Mouse (Mus musculus): Measurements from ENCODE around the gene Frat2.
"Not testable (repeated sequence)": the region's sequence is repeated elsewhere in the genome, so short reads cannot be mapped to it uniquely, and the experiment has no call there.

Gene Frat2

DNA sequence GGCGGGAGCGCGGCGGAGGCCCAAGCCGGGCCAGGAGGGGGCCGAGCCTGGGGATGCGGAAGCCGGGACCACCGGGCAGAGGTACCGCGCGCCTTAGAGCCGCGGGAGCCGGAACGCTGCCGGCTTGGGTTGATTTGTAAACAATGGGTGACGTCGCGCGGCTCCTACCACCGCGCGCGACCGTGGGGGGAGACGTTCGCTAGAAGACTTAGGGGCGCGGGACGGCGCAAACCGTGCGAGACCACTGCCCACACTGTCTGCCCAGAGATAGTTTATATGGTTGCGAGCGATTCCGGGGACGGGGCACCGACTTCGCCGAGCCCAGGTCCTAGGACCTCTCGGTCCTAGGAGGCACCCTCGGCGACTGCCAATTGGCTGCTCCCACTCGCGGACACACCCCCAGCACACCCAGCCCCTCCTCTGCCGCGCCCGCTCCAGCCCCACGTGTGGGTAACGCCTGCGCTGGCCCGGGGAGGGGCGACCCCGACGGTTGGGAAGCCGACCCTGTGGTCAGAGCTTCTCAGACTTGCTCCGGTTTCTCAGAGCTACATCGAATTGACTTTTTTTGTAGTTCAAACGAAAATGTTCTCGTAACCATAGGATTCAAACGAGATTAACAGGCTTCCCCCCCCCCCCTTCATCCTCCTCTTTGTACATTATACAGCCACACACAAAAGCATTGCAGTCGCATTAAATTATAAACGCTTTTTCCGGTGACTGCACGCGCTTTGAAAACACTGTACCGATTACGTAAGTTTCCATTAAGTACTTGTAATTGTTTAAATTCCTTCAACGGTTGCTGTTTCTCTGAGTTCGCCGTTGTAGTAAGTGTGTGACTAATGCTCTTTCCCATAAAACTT, at the start of gene Frat2:
TSS of gene Frat2 (minus strand) at position 141 of the 860 bp plus-strand sequence.
- peak; percentile 93 for DNase-seq (ENCODE audit: low spot score)

DNA sequence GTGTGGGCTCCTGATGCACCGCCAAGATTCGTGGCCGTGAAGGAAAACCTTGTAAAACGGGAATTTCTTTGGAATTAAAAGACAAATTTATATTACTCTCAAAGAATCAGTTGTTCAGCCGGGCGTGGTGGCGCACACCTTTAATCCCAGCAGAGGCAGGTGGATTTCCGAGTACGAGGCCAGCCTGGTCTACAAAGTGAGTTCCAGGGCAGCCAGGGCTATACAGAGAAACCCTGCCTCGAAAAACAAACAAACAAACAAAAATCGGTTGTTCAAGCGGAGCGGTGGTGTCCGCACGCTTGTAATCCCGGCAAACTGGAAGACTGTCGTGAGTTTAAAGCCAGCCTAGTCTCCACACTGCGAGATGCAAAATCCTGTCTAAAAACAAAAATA, 48.4 kb upstream of the Frat2 start:
- DNase-seq (ENCODE audit: low spot score): no peak

DNA sequence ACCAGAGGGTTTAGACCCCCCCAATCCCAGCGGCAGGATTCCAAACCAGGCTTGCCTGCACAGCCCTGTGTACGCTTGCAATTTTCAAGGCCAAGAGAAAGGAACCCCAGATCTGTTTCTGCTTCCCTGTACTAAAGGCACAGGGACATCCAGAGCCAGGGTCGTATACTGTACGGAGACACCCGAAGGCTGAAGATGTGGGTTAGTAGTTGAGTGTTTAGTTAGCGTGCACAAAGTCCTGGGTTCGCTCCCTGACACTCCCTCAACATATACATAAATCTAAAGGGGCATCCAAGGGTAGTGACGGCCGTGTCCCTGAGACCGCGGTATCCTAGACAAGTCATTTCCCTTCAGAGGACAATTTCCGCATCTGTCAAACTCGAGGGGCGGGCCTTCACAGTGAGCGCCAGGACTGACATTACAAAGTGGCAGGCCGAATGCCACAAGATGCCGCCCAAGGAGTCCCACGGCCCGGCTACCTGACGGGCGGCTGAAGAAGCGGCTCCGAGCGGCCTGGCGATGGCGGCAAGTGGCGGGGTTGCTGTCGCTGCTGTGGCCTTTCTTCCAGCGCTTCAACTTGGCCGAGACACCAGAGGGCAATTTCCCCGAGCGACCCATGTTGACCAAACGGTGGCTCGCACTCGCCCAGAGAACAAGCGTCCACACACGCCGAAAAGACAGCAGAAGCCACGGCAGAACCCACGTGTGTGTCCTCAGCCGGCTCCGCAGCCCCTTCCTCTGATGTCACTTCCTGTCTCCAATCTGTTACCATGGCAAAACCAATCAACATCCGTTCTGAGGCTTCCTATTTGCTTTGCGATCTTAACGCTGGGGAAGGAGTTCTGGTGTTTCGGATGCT, 47.8 kb upstream of the Frat2 start, which contains the start of gene Rrp12:
TSS of gene Rrp12 (minus strand) at position 714 of the 859 bp plus-strand sequence.
- DNase-seq (ENCODE audit: low spot score): peak; percentile 91

DNA sequence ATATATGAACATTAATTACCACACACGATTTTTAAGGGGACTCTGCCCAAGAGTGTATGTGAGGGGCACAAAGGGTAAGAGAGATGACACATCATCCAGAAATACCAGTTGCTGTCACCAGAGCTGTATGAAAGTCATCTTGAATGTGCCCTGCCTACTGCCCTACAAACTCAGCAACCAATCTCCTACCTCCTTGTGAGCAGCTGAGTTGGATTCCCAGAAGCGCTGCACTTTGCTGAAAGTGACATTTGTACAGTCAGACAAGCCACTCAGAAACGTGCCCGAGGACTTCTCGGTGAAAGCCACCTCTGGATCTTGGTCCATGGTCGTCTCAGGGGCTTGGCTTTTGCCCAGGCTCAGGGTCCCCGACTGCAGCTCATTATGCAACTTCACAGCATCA, 47.0 kb upstream of the Frat2 start:
- DNase-seq (ENCODE audit: low spot score): no peak

DNA sequence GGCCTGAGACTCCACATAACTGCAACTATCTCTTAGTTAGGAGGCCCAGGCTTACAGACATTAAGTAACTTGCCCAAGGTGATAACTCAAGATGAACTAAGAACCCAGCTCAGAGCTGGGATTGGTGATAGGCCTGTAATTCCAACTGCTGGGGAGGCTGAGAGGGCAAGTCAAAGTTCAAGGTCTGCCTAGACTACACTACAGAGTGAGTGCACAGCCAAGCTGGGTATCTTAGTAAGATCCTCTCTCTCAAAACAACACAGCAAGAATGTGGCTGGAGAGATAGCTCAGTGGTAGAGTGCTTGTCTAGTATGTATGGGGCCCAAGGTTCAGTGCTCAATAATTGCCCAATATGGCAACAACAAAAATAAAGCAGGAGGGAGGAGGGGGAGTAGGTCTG, 40.3 kb upstream of the Frat2 start:
- no peak for DNase-seq (ENCODE audit: low spot score)

DNA sequence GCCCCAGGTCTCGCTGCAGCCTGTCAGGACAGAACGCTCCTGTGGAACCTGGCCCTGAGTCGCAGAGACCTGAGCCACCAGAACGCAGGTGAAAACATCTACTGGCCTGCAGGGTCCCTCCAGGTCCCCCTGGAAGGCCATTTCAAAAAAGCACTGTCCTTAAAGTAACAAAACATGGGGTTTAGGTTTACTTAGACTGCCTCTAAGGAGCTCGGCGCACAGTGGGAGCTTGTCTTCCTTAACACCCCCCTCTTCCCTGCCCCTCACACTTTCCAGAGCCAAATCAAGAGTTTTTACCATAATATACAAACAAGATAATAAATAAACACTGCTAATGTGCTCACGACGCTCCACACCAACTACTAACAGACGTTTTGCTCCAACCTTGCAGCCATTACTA, 36.0 kb upstream of the Frat2 start:
- no peak for DNase-seq (ENCODE audit: low spot score)

DNA sequence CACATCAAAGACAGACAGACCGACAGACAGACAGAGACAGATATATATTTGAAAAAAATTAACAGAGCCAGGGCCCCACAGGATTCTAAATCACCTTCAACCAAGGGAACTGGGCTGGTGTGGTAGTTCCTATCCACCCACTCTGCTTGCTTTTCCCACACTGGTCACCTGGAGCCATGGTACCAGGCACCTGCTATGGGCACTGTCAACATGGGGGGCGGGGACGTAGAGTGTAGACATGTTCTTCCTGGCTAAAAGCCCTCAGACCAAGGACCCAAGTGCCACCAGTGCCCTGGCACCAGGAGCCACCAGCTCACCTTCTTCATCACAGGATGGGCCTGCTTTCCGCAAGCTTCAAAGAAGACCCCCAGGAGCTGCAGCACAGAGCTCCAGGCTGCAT, 33.9 kb upstream of the Frat2 start:
- no peak for DNase-seq (ENCODE audit: low spot score)

DNA sequence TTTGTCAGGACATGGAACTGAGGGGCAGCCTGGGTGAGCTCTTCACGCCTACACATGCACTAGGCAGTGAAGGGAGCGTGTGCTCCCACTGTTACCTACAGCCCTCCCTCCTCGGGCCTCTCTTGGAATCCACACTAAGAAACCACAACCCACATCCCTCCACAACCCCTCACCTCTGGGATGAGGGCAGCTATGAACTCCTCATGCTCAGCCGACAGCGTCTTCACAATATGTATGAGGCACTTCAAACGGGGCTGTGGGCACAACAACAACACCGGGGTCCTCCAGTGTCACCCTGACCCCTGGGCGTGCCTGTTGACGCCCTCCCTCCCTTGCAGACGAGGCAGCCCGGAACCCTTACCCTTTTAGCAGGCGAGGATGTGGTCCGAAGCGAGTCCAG, 26.4 kb upstream of the Frat2 start:
- DNase-seq (ENCODE audit: low spot score): peak; percentile 79

DNA sequence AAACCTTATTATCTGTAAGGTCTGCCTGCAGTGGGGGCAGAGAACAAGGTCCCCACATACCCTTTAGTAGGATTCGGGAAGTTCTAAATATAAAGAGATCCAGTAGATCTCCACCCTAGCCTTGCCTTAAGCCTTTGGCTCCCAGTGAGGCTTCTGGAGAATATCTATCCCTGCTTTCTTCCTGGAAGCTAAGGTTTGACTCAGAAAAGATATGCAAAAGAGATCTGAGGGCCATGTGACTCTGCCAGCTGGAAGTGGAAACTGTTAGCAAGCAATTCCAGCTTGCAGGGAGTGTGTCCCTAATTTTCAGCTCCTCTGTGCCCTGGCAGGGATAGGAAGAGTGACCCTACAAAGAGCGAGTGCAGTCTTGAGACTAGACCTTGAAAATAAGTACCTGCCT, 24.4 kb upstream of the Frat2 start:
- no peak for DNase-seq (ENCODE audit: low spot score)

DNA sequence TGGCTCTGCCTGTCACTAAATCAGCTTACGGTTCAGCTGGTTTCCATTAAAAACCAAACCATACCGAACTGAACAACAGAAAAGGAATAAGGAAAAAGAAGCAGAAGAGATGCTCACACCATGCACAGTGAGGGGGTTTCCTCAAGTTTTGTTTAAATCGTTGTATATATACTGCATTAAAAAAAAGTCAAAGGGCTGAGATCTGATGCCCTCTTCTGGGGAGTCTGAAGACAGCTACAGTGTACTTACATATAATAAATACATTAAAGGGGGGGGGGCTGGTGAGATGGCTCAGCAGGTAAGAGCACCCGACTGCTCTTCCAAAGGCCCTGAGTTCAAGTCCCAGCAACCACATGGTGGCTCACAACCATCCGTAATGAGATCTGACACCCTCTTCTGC, 22.0 kb upstream of the Frat2 start:
- not testable (repeated sequence) for DNase-seq (ENCODE audit: low spot score)

DNA sequence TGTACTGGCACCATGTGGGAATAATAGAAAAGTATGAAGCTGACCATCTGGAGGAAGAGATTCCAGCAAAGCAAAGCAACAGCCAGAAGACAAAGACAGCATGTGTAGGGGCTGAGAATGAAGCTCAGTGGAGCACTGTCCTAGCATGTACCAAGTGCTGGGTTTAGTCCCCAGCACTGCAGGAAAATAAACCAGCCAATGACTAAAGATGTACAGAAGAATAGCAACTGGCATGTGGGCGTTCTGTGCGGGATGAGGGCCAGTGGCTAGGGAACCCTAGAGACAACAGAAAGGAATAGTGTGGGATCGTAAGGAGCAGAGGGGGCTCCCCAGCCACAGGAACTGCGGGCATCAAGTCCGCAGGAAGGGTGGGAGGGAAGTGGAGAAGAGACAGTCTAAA, 21.4 kb upstream of the Frat2 start:
- no peak for DNase-seq (ENCODE audit: low spot score)

DNA sequence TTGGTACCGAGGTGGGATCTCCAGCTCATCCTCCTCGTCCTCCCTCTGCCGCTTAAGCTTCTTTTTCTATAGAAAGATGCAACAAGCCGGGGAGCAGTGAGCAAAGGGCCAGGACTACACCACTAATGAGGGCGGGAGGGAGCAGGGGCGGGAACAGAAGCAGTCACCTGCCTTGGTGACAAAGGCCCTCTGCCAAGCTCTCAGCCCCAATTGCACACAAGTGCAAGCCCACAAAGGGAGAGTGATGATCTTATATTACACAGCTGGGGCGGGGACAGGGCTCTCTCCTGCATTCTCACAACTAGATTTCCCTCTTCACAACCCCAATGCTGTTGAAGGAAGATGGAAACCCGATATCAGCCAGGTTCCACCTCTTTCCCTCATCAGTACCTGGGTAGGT, 18.8 kb upstream of the Frat2 start:
- DNase-seq (ENCODE audit: low spot score): no peak

DNA sequence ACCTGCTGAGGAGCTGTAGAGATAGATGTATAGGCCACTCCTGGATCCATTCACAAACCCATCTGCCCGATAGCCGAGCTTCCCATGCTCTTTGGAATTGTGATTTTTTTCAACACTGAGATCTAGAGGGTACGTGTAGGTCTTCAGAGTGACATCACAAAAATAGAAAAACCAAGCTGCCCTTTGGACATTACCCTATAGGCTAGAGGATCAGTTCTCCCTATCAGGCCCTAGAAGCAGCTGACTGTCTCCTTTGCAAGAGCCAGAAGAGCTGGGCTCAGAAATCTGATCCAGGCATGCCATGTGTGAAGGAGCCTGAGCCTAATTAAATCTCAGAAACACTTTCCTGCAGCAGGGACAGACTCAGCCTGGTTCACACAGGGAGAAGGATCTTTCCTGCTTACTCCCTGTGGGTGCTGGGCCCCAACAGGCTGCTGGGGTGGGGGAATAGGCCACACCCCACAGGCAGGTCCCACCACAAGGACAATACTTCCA, 9.9 kb upstream of the Frat2 start:
- DNase-seq (ENCODE audit: low spot score): no peak

DNA sequence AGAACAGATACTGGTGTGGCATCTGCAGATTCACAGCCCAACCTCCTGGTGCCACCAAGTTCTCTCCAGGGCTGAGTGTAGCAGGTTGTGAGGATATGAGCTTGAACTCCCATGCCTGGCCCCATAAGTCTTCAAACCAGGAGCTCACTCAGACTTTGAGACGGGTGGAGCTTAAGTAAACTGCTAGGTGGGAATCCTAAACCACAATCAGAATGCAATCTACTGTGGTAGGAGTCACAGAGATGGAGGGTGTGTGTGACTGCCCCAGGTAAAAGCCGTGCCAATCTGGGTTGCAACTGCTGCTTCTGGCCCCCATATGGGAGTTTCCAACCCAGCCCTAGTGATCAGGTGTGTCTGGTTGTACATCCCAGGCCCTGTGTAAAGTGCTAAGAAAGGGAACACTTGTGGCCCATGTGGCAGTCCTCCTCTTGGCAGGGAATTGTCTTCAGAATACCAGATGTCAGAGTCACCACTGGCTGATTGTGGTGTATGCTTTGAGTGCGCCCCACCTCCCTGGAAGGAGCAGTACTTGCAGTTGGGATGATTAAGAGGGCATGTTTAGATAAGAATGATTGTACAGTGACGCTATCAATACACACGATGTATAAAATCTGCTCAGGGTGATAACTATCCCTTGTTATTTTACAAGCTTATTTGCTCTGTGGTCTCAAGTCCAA, 9.3 kb upstream of the Frat2 start:
- no peak for DNase-seq (ENCODE audit: low spot score)

DNA sequence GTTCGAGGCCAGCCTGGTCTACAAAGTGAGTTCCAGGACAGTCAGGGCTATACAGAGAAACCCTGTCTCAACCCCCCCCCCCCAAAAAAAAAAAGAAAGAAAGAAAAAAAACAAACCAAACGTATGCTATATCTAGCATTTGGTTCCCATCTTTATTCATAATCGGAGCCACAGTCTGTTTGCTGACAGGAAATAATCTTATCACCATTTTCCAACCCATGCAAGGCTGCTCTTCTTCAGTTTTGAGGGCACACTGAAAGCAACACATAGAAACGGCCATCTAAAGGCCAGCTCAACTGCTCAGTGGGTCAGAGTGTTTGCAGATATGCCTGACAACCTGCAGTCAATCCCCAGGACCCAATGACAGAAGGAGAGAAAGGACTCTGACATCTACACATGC, 4.5 kb upstream of the Frat2 start:
- no peak for DNase-seq (ENCODE audit: low spot score)

DNA sequence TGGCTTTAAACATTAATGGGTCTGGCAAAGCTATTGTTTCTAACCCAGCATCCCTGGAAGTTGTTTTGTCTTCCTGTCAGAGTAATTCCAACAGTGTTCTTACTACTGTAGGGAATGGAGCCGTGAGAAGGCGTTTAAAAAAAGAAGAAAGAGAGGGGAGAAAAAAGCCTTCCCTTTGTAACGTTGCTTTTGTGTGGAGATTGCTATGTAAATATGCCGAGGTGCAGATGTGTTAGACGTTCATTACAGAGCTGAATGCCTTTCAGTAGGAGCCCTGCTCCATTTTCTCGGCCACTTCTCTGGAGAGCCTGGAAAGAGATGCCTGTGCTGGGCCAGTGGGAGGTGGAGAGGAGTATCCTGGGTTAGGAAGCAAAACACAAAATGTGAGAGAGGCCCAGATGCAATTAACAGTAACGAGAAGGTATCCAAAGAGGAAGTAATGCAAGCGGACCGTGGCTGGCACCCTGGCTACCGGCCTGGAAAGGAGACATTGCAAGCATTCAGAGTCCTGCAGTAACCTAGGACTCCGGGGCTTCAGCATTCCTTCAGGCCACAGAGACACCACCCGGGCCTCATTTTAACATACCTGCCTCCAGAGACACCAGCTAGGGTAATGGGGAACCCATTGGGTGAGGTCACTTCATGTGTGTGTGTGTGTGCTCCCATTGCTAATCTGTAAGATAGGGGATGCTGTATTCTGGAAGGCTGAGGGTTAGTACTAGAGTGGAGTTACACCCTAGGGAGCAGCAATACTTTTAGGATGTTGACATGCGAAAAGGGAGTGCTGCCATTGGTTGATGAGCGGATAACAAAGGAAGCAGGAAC, 3.0 kb upstream of the Frat2 start:
- no peak for DNase-seq (ENCODE audit: low spot score)

DNA sequence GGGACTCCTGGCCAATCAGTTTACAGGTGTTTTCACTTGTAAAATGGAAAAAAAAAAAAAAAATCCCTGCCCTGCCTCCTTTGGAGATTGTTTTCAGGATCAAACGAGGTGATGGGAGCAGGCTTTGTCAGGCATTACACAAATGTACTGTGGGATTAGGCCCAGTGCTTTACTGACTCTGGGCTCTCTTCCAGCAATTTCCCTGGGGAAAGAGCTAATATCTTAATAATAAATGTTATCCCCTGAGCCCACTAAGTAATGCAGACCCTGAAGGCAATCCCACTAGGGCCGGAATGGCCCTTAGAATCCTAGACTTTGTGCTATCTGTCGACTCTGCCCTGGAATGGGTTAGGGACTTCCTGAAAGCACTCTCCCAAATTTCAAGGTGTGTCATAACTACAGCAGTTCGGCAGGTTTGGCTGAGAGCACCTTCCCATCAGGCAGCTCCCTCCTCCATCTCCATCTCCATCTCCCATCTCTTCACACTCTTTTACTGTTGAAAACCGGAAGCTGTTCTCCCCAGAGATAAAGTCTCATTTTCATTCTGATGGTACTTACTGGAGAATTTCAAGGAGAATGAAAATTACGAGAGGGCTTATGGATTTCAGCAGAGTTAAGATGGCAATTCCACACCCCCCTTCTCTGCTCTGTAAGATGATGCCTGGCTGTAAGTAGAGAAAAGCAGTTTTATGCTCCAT, 2.2 kb upstream of the Frat2 start:
- DNase-seq (ENCODE audit: low spot score): no peak

DNA sequence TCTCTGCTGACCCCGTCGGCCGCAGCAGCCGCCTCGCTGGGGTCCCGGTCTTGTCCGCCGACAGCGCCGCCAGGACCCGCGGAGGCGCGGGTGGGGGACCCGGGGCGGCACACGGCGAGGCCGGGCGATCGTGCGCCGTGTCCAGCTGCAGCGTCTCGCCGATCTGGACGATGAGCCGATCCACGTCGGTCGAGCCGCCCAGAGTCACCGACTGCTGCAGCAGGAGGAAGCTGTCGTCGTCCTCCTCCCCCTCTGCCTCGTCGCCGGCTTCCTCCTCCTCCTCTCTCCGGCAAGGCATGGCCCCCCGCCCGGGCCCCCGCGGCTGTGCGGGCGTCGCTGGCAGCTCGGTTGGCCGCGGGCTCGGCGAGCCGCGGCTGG, 329 bp downstream of the Frat2 start:
- DNase-seq (ENCODE audit: low spot score): not testable (repeated sequence)

DNA sequence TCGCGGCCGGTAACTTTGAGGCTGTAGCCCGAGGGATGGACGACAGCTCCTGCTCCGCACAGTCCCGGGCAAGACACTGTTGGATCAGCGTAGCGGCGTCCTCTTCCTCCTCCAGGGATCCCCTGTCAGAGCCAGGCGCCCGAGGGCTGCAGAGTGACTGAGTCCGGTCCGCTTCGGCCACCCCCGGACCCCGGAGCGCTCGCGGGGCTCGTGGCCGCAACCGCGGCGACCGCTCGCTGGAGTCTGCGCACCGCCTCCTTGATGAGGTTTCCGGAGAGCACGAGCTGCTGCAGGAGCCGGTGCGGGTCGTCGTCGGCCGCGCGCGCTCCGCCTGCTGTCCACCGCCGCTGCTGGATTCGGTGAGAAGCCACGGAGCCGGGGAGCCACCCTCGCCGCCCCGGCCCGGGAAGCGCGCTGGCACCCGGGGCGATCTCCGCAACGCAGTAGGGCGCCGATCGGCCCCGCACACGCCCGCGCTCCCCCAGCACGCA, 796 bp downstream of the Frat2 start:
- peak; percentile 31 for DNase-seq (ENCODE audit: low spot score)

DNA sequence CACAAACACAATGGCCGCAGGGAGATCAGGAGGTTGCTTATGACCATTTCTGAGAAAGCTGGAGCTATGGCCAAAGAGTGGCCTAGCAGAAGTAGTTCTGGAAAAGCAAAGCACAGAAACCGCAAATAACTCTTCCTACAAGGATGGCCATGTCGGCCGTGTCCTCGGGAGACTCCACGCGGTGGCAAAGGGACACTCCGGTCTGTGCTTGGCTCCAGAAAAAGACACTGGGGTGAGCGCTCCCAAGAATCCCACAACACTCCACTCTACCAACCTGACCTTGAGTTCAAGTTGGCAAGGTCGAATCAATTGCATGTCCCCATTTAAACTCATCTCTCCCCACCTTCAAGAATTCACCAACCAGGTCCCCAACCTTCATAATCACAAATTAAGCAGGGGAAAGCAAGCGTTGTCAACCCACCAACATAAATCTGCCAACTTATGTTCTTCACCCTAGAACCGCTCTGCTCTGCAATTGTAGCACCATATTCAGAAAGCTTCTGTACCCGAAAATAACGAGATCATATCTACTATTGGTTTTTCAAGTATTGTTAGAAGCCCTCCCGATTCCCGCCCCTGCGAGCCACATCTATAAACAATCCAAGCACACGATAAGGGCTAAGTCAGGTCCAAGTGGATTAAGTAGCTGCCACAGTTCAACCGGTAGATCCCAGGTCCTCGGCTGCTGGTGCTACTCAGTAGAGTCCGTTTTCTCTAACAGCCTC, 1.4 kb downstream of the Frat2 start:
- DNase-seq (ENCODE audit: low spot score): no peak

Measured in T-cell, adult 2 months (primary cell).